Mouse (Mus musculus) embryonic facial prominence, embryonic 13.5 days (tissue): Measurements from ENCODE around the gene Actc1. TPM values are rescaled to one million over a fixed set of nuclear protein-coding genes. Genes with fewer than 3 reads are reported as not detected.
A peak's percentile ranks its signal among the peaks of the same experiment; 100 is the strongest.

Experiments
- ATAC-seq: fragments of 200-750 bp; cut with Nextera tagmentation; 2 replicates; pipeline ENCODE4 v1.8.0; 2017; ENCODE audit warnings: low read depth; ENCODE audit not compliant: insufficient number of reproducible peaks, insufficient read depth, low FRiP score, low TSS enrichment
- H3K27ac ChIP-seq: fragments of 300-500 bp; sonication (generic); 2 replicates; pipeline ENCODE4 v1.5.1; 2015; ENCODE audit warnings: moderate library complexity, mild to moderate bottlenecking, inconsistent platforms
- H3K27me3 ChIP-seq: fragments of 300-500 bp; sonication (generic); 2 replicates; pipeline ENCODE4 v1.6.1; 2015; ENCODE audit warnings: mild to moderate bottlenecking, inconsistent platforms
- H3K36me3 ChIP-seq: fragments of 300-500 bp; sonication (generic); 2 replicates; pipeline ENCODE4 v1.6.1; 2015; ENCODE audit warnings: mild to moderate bottlenecking, inconsistent platforms
- H3K4me1 ChIP-seq: fragments of 300-500 bp; sonication (generic); 2 replicates; pipeline ENCODE4 v1.6.1; 2015; ENCODE audit warnings: inconsistent platforms
- H3K4me2 ChIP-seq: fragments of 300-500 bp; sonication (generic); 2 replicates; pipeline ENCODE4 v1.6.1; 2015; ENCODE audit warnings: moderate library complexity, mild to moderate bottlenecking, inconsistent platforms
- H3K4me3 ChIP-seq: fragments of 300-500 bp; sonication (generic); 2 replicates; pipeline ENCODE4 v1.5.1; 2015; ENCODE audit warnings: mild to moderate bottlenecking, inconsistent platforms
- H3K9ac ChIP-seq: fragments of 300-500 bp; sonication (generic); 2 replicates; pipeline ENCODE4 v1.6.1; 2015; ENCODE audit warnings: mild to moderate bottlenecking, inconsistent platforms
- H3K9me3 ChIP-seq: fragments of 300-500 bp; sonication (generic); 2 replicates; pipeline ENCODE4 v1.6.1; 2016; ENCODE audit warnings: inconsistent platforms
- WGBS: fragments of 180-500 bp; shearing (Covaris S2); methylation state at CpG from one replicate; pipeline ENCODE4 v1.1.7; 2015; ENCODE audit warnings: mixed read lengths; 5-methylcytosine and 5-hydroxymethylcytosine counted together
- polyA plus RNA-seq: library from polyadenylated mRNA; unstranded; fragments of >200 nt; fragmentation: Nextera tagmentation; extraction: Ambion mirVana; gene quantifications from 2 replicates; pipeline ENCODE4 v1.2.1, GENCODE M21; 2015

Actc1 gene
- polyA plus RNA-seq, 1 experiment from 2014 or later: 115 TPM

DNA sequence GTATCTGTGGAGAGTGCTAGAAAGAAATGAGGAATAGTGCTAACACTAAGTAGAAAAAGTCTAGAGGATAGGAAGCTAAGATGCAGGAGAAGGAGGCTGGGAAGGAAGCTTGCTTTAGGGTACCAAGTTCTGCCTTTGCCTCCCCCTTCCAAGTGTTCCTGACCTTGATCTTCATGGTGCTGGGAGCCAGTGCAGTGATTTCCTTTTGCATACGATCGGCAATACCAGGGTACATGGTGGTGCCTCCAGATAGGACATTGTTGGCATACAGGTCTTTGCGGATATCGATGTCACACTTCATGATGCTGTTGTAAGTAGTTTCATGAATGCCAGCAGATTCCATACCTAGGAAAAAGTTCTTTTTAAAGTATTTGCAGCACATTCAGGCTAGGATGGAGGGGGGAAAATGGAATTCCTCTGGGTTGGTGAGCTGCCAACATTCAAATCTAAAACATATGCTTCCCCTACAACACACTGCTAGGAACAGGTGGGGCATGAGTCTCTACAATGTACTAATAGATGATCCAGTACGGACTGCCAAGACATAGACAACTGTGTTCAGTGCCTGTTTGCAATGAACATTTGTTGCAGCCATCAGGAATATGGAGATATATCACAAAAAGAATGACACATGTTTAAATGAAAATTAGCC lies 5.3 kb downstream of the Actc1 start:
- peak overlapping the region; percentile 27 for H3K4me2 ChIP-seq
- peak overlapping the region; percentile 39; the same call in 1 of the 2 replicates for H3K27ac ChIP-seq

GRCm38 (mm10) chr2:114046151-114046664 lies 7.1 kb downstream of the Actc1 start:
- H3K36me3 ChIP-seq: no peaks in the 10 kb centered on the region
- no peak overlapping the region for H3K4me3 ChIP-seq
- no peak overlapping the region for H3K4me2 ChIP-seq
- no peak overlapping the region for H3K9ac ChIP-seq
- H3K27me3 ChIP-seq: no peaks in the 10 kb centered on the region
- no peak overlapping the region for H3K27ac ChIP-seq
- no peaks in the 10 kb centered on the region for H3K9me3 ChIP-seq
- peaks cover 8% of the 10 kb centered on the region for H3K4me1 ChIP-seq
- WGBS: 93% methylated on average over 5 of the region's 5 CpGs
- ATAC-seq: no peak

More for the DNA sequence above, 5.3 kb downstream of the Actc1 start:
- H3K4me3 ChIP-seq: no peak overlapping the region
- H3K9ac ChIP-seq: no peak overlapping the region
- H3K4me1 ChIP-seq: peaks cover 8% of the 10 kb centered on the region
- no peaks in the 10 kb centered on the region for H3K9me3 ChIP-seq
- no peak for ATAC-seq
- WGBS: 36% methylated on average over 5 of the region's 5 CpGs
- H3K36me3 ChIP-seq: no peaks in the 10 kb centered on the region
- H3K27me3 ChIP-seq: no peaks in the 10 kb centered on the region

DNA sequence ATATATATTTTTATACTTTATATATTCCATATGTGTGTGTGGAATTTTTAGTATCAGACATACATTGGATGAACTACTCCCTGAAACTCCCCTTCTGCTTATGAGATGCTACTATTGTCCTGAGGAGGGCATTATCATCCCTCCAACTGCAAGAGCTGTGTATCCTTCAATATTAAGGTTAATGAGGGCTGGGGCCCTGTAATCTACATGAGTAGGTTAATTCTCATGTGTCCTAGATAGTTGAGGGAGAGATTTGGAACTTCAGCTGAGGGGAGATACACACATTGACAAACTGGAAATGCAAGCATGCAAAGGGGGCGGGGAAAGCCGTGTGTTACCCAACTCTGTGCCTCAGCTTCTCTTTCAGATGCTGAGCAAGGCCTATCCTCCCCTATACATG lies 15.4 kb downstream of the Actc1 start:
- Histone ChIP-seq H3K4me1 (no peaks in the 10 kb centered on the region), H3K4me2 (no peak overlapping the region), H3K9ac (no peak overlapping the region), H3K9me3 (no peaks in the 10 kb centered on the region), H3K27ac (no peak overlapping the region), H3K36me3 (no peaks in the 10 kb centered on the region), H3K27me3 (no peaks in the 10 kb centered on the region), H3K4me3 (no peak overlapping the region)
- 64% methylated on average over 2 of the region's 2 CpGs for WGBS
- ATAC-seq: no peak

- H3K4me1 ChIP-seq: peaks cover 12% of the 10 kb centered on the region
- ATAC-seq: no peak
- no peak overlapping the region for H3K9ac ChIP-seq
- no peak overlapping the region for H3K4me3 ChIP-seq
- 35% methylated on average over 2 of the region's 2 CpGs for WGBS
- H3K9me3 ChIP-seq: no peaks in the 10 kb centered on the region
- no peaks in the 10 kb centered on the region for H3K36me3 ChIP-seq
- 0 out of 2 replicates have a peak, but pooled peaks cover 3% of the 10 kb centered on the region for H3K27me3 ChIP-seq
- H3K4me2 ChIP-seq: no peak overlapping the region
- H3K27ac ChIP-seq: no peak overlapping the region
Observed at GRCm38 (mm10) chr2:114032259-114032658, 21.1 kb downstream of the Actc1 start.

GRCm38 (mm10) chr2:114023383-114023782 lies 30.0 kb downstream of the Actc1 start:
- Histone ChIP-seq H3K4me3 (no peak overlapping the region), H3K27ac (no peak overlapping the region), H3K36me3 (no peaks in the 10 kb centered on the region), H3K9me3 (no peaks in the 10 kb centered on the region), H3K4me2 (no peak overlapping the region), H3K4me1 (no peaks in the 10 kb centered on the region), H3K27me3 (peaks cover 5% of the 10 kb centered on the region; the same call in 1 of the 2 replicates), H3K9ac (no peak overlapping the region)
- no peak for ATAC-seq
- 89% methylated on average over 6 of the region's 6 CpGs for WGBS

GRCm38 (mm10) chr2:114020210-114020563 lies 33.2 kb downstream of the Actc1 start:
- Histone ChIP-seq H3K27me3 (peaks cover 28% of the 10 kb centered on the region), H3K9me3 (no peaks in the 10 kb centered on the region), H3K27ac (no peak overlapping the region), H3K36me3 (no peaks in the 10 kb centered on the region), H3K4me3 (no peak overlapping the region), H3K4me1 (no peaks in the 10 kb centered on the region), H3K4me2 (no peak overlapping the region), H3K9ac (no peak overlapping the region)
- no peak for ATAC-seq

GRCm38 (mm10) chr2:114019474-114020209 lies 33.7 kb downstream of the Actc1 start:
- Histone ChIP-seq H3K9ac (no peak overlapping the region), H3K36me3 (no peaks in the 10 kb centered on the region), H3K9me3 (no peaks in the 10 kb centered on the region), H3K27me3 (peaks cover 33% of the 10 kb centered on the region), H3K4me3 (no peak overlapping the region), H3K4me2 (no peak overlapping the region), H3K4me1 (no peaks in the 10 kb centered on the region), H3K27ac (no peak overlapping the region)
- ATAC-seq: no peak
- 72% methylated on average over 11 of the region's 11 CpGs for WGBS

DNA sequence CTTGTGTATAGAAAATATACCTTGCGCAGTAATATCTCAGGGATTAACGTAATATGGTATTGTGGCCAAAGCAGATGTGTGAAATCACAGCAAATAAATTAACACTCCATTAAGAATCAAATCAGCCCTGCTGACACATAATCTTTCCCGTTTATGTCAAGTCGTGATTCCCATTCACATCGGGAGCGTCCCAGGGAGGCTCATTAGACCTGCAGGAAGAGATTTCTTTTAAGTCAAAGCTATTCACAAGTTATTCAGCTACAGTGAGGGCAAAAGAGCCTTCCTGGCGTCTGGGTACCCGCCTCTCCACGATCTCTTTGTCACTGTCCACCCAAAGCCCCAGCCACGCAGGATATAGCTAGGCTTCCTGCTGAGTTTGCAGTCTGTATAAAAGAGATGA lies 35.2 kb downstream of the Actc1 start:
- 49% methylated on average over 10 of the region's 10 CpGs for WGBS
- H3K9ac ChIP-seq: no peak overlapping the region
- H3K27ac ChIP-seq: no peak overlapping the region
- no peak overlapping the region for H3K4me2 ChIP-seq
- H3K4me3 ChIP-seq: no peak overlapping the region
- ATAC-seq: no peak
- H3K4me1 ChIP-seq: peaks cover 8% of the 10 kb centered on the region
- H3K36me3 ChIP-seq: no peaks in the 10 kb centered on the region
- H3K27me3 ChIP-seq: peaks cover 48% of the 10 kb centered on the region
- H3K9me3 ChIP-seq: no peaks in the 10 kb centered on the region

DNA sequence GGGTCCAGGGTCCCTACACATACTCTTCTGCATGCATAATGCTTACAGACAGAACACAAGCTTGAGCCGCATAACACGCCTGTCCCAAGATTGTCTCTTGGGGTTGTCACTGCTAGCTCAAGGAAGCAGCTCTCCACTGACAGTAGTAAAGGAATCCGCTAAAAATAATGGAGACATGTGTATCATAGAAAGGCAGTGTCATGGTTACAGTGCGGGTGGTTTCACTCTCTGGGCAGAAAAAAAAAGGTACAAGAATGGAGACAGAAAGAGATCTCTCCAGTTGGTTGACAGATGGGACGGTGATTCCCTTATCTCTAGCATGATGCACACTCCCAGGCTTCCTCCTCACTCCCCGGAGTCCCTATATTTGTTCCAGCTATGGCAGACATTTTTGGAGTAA lies 38.5 kb downstream of the Actc1 start:
- WGBS: 77% methylated on average over 6 of the region's 6 CpGs
- ATAC-seq: no peak

DNA sequence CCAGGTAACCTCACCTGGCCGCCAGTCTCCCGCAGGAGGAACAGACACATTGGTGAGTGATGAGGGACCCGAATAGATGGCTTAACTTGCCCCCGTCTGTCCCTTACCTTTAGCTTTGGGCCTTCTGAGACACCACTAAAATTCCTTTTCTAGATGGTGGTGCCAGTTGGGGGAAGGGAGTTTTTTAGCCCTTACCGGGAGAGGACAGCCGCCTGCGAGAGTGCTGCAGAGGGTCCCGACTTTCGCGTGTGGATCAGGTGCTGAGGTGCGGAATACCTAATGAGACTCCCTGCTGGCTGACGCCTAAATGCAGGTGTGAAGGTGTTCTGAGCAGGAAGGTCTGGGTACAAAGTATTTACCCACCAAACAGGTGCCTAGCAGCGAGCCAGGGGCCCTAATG lies 39.5 kb downstream of the Actc1 start:
- ATAC-seq: no peak
- no peak overlapping the region for H3K27ac ChIP-seq
- H3K9me3 ChIP-seq: no peaks in the 10 kb centered on the region
- no peak overlapping the region for H3K9ac ChIP-seq
- H3K4me1 ChIP-seq: peaks cover 9% of the 10 kb centered on the region
- H3K4me3 ChIP-seq: peak overlapping the region; percentile 45
- peak overlapping the region; percentile 69 for H3K4me2 ChIP-seq
- peaks cover 76% of the 10 kb centered on the region for H3K27me3 ChIP-seq
- H3K36me3 ChIP-seq: no peaks in the 10 kb centered on the region
- WGBS: 1% methylated on average over 13 of the region's 13 CpGs

More for the DNA sequence above, 38.5 kb downstream of the Actc1 start:
- H3K4me1 ChIP-seq: peaks cover 9% of the 10 kb centered on the region
- no peak overlapping the region for H3K9ac ChIP-seq
- no peak overlapping the region for H3K4me2 ChIP-seq
- no peak overlapping the region for H3K27ac ChIP-seq
- no peaks in the 10 kb centered on the region for H3K9me3 ChIP-seq
- no peak overlapping the region for H3K4me3 ChIP-seq
- no peaks in the 10 kb centered on the region for H3K36me3 ChIP-seq
- H3K27me3 ChIP-seq: peaks cover 77% of the 10 kb centered on the region

DNA sequence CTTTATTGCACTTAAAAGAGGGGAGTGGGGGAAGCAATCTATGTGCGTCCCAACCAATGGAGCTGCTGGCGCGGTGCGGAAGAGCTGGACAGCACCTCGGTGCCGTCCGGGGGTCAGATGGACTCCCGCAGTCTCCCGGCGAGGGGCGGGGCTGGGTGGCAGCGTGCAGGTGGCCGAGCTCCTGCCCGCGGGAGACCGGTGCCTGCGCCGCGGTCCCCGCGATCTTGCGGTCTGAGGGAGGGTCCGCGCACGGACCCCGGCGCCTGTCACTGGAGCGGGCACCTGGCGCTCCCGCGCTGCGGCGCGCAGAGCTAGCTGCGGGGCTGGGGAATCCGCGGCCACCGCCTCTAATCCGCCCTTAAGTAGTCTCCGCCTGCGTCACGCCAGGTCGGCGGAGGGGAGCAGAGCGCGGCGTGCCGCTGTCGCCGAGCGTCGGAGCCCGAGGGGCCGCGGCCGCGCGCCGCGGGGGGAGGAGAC lies 40.0 kb downstream of the Actc1 start, which contains the start of gene Gjd2:
TSS of gene Gjd2 (minus strand) at position 325 of the 477 bp plus-strand sequence.
- H3K9me3 ChIP-seq: no peaks in the 10 kb centered on the region
- H3K27me3 ChIP-seq: peaks cover 71% of the 10 kb centered on the region
- H3K4me2 ChIP-seq: peak within 1 kb of the TSS; percentile 69
- no peak within 1 kb of the TSS for H3K27ac ChIP-seq
- H3K4me1 ChIP-seq: peaks cover 9% of the 10 kb centered on the region
- peak within 1 kb of the TSS; percentile 45 for H3K4me3 ChIP-seq
- ATAC-seq: no peak
- WGBS: 0% methylated on average over 56 of the region's 60 CpGs
- 0 out of 2 replicates have a peak within 1 kb of the TSS, but pooled peaks have one; percentile 3 for H3K9ac ChIP-seq
- no peaks in the 10 kb centered on the region for H3K36me3 ChIP-seq
